Mouse (Mus musculus) MEL (cell line): ENCODE results near the gene Snrnp70. TPM values are rescaled to one million over a fixed set of nuclear protein-coding genes. Genes with fewer than 3 reads are reported as not detected.

Source experiments
- DNase-seq: peaks from one replicate; pipeline ENCODE4 v3.0.0; 2011; ENCODE audit warnings: low read depth, low spot score
- H3K27ac ChIP-seq: 2 replicates; pipeline ENCODE4 v1.5.1; 2012; ENCODE audit warnings: low read depth, mild to moderate bottlenecking, control low read depth, low read length, moderate library complexity; ENCODE audit not compliant: control insufficient read depth
- H3K27me3 ChIP-seq, 2 experiments: fragments of 150-350 bp in 1 of 2; sonication (generic) in 1 of 2; 2 replicates each; pipeline ENCODE4 v1.6.1; 2012; ENCODE audit warnings: low read length in 2 of 2, mild to moderate bottlenecking in 2 of 2, improper control_type of control experiment in 1 of 2, moderate library complexity in 1 of 2; ENCODE audit not compliant: insufficient read depth in 2 of 2, control insufficient read depth in 1 of 2
- H3K36me3 ChIP-seq, 2 experiments: 2 replicates each; pipeline ENCODE4 v1.6.1; 2012 to 2014; ENCODE audit warnings: low read length in 2 of 2, improper control_type of control experiment in 1 of 2, inconsistent platforms in 1 of 2, mild to moderate bottlenecking in 1 of 2; ENCODE audit not compliant: insufficient read depth in 2 of 2, control insufficient read depth in 1 of 2
- H3K4me1 ChIP-seq, 2 experiments: fragments of 150-350 bp in 1 of 2; sonication (generic) in 1 of 2; 2 replicates each; pipeline ENCODE4 v1.6.1; 2012; ENCODE audit warnings: low read length in 2 of 2, improper control_type of control experiment in 1 of 2, mild to moderate bottlenecking in 1 of 2; ENCODE audit not compliant: insufficient read depth in 2 of 2, control insufficient read depth in 1 of 2
- H3K4me3 ChIP-seq, 2 experiments: fragments of 150-350 bp in 1 of 2; sonication (generic) in 1 of 2; 2 replicates each; pipeline ENCODE4 v1.5.1; 2012; ENCODE audit warnings: low read depth in 2 of 2, low read length in 2 of 2, mild to moderate bottlenecking in 2 of 2, moderate library complexity in 2 of 2, control low read depth in 1 of 2, improper control_type of control experiment in 1 of 2; ENCODE audit not compliant: control insufficient read depth in 1 of 2, insufficient read depth in 1 of 2
- H3K79me2 ChIP-seq: 2 replicates; pipeline ENCODE4 v1.6.1; 2012; ENCODE audit warnings: mild to moderate bottlenecking, low read length, moderate library complexity; ENCODE audit not compliant: control insufficient read depth, poor library complexity, insufficient read depth
- H3K9ac ChIP-seq: 2 replicates; pipeline ENCODE4 v1.6.1; 2012; ENCODE audit warnings: low read depth, mild to moderate bottlenecking, control low read depth, low read length, moderate library complexity; ENCODE audit not compliant: control insufficient read depth, poor library complexity, severe bottlenecking
- H3K9me3 ChIP-seq: fragments of 150-350 bp; sonication (generic); replicated peaks from 2 replicates; pipeline ENCODE4 v1.6.1; 2012; ENCODE audit warnings: mild to moderate bottlenecking, low read length, improper control_type of control experiment, moderate library complexity; ENCODE audit not compliant: insufficient read depth
- BHLHE40 ChIP-seq: IDR thresholded peaks from 2 replicates; pipeline ENCODE4 v1.6.1; 2012; ENCODE audit warnings: low read depth, mild to moderate bottlenecking, inconsistent platforms, low read length, improper control_type of control experiment, borderline replicate concordance
- CHD1 ChIP-seq: IDR thresholded peaks from 2 replicates; pipeline ENCODE4 v1.6.1; 2012; ENCODE audit warnings: low read depth, mild to moderate bottlenecking, inconsistent platforms, low read length, improper control_type of control experiment
- ETS1 ChIP-seq: IDR thresholded peaks from 2 replicates; pipeline ENCODE4 v1.6.1; 2012; ENCODE audit warnings: low read depth, mild to moderate bottlenecking, inconsistent platforms, low read length, improper control_type of control experiment, moderate library complexity
- GABPA ChIP-seq: IDR thresholded peaks from 2 replicates; pipeline ENCODE4 v1.6.1; 2012; ENCODE audit warnings: low read depth, mild to moderate bottlenecking, inconsistent platforms, low read length, improper control_type of control experiment, moderate library complexity
- HCFC1 ChIP-seq: IDR thresholded peaks from 2 replicates; pipeline ENCODE4 v1.6.1; 2012; ENCODE audit warnings: low read depth, mild to moderate bottlenecking, inconsistent platforms, low read length, improper control_type of control experiment, moderate library complexity
- MAX ChIP-seq: IDR thresholded peaks from 2 replicates; pipeline ENCODE4 v1.6.1; 2011; ENCODE audit warnings: low read length, improper control_type of control experiment
- NELFE ChIP-seq: IDR thresholded peaks from 2 replicates; pipeline ENCODE4 v1.6.1; 2011; ENCODE audit warnings: low read depth, low read length, improper control_type of control experiment
- POLR2A ChIP-seq, 2 experiments: IDR thresholded peaks; 2 replicates each; pipeline ENCODE4 v1.6.1; 2011 to 2012; ENCODE audit warnings: low read length in 2 of 2, mild to moderate bottlenecking in 2 of 2, control low read depth in 1 of 2, improper control_type of control experiment in 1 of 2, low read depth in 1 of 2, moderate library complexity in 1 of 2; ENCODE audit not compliant: control insufficient read depth in 1 of 2, insufficient read depth in 1 of 2, poor library complexity in 1 of 2
- RAD21 ChIP-seq: IDR thresholded peaks from 2 replicates; pipeline ENCODE4 v1.6.1; 2011; ENCODE audit warnings: mild to moderate bottlenecking, low read depth, low read length, improper control_type of control experiment
- SIN3A ChIP-seq: IDR thresholded peaks from 2 replicates; pipeline ENCODE4 v1.6.1; 2012; ENCODE audit warnings: low read length, improper control_type of control experiment, inconsistent platforms
- TAL1 ChIP-seq: IDR thresholded peaks from 2 replicates; pipeline ENCODE4 v1.6.1; 2012; ENCODE audit warnings: mild to moderate bottlenecking, inconsistent platforms, low read length, moderate library complexity, mixed read lengths
- UBTF ChIP-seq: IDR thresholded peaks from 2 replicates; pipeline ENCODE4 v1.6.1; 2012; ENCODE audit warnings: low read depth, mild to moderate bottlenecking, inconsistent platforms, low read length, improper control_type of control experiment, moderate library complexity, borderline replicate concordance; ENCODE audit not compliant: insufficient read depth
- ZMIZ1 ChIP-seq: IDR thresholded peaks from 2 replicates; pipeline ENCODE4 v1.6.1; 2012; ENCODE audit warnings: low read depth, mild to moderate bottlenecking, inconsistent platforms, low read length, improper control_type of control experiment, moderate library complexity
- ZNF384 ChIP-seq: IDR thresholded peaks from 2 replicates; pipeline ENCODE4 v1.6.1; 2012; ENCODE audit warnings: low read depth, mild to moderate bottlenecking, inconsistent platforms, low read length, improper control_type of control experiment
- polyA plus RNA-seq, 2 experiments: library from polyadenylated mRNA; stranded (reverse) in 1 of 2; unstranded in 1 of 2; fragments of >175 nt in 1 of 2; fragments of >200 nt in 1 of 2; gene quantifications; 2 replicates each; pipeline versions ENCODE4 v1.2.1 to v1.2.4; 2012; ENCODE audit warnings: low replicate concordance in 2 of 2, low read depth in 1 of 2; ENCODE audit not compliant: insufficient read length in 2 of 2, insufficient read depth in 1 of 2, missing spikeins in 1 of 2
- total RNA-seq: library from RNA; depleted of rRNA; stranded (reverse); fragments of 300-350 nt; gene quantifications from 2 replicates; pipeline ENCODE4 v1.2.3, GENCODE M21; 2012

Gene Snrnp70
- total and polyA plus RNA-seq, 3 experiments: 272 to 1,478 (median 588) TPM

DNA sequence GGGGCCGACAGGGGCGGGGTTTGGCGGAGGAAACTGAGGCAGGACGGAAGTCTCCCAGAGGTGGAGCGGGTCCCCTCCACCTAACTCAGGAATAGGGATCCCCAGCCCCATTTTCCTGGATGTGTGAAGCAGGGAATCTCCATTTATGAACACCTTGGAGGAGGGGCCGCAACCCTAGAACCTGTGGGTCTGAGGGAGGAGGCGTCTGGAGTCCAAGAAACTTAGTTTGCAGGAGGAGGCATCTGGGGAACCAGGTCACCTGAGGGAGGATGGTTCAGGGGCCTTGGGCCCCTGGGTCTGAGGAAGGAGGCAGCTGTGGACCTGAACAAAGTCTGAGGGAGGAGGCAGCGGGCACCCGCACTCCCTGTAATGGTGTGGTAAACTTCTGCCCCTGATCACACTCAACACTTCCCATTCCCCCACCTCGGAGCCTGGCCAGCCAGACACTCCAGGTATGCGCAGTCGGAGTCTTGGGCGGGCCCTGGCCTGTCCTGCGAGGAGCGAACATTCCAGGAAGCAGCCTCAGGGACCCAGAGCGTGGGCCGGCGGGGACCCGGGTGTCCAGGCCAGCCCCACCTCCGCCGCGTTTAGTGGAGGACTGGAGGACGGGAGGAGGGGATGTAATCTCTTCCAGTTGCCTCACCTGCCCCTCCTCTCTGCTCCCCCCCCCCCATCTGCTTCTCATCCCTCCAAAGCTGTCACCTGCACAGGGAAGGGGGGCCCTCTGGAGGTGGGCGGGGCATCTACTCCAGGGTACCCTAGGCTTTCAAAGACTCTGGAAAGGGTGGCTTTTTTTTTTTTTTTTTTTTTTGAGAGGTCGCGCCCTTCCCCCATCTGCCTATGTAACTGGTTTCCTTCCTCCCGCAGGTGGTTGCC lies 18.6 kb upstream of the Snrnp70 start:
- Histone ChIP-seq H3K27ac (no peak overlapping the region), H3K9ac (peak overlapping the region; percentile 71), H3K4me1 (peaks cover 6 to 7% of the 10 kb centered on the region in 2 experiments; a peak in 2 of 4 replicates), H3K27me3 (peaks cover 0 to 3% of the 10 kb centered on the region in 2 experiments; a peak in 2 of 4 replicates), H3K9me3 (no peaks in the 10 kb centered on the region), H3K4me3 (peak overlapping the region; percentile 69 to 100), H3K36me3 (no peaks in the 10 kb centered on the region; a peak in 1 of 4 replicates), H3K79me2 (no peaks in the 10 kb centered on the region; the same call in 1 of the 2 replicates)
- TF ChIP-seq POLR2A (IDR thresholded peaks at IDR 0.05; ENCODE audit: control insufficient read depth in 1 of 2, insufficient read depth in 1 of 2, low read depth in 1 of 2, low read length in 2 of 2, poor library complexity in 1 of 2) (peak in 1 of 2 experiments; percentile 61; a peak in 3 of 4 replicates), HCFC1 (0 out of 2 replicates have a peak, but pooled peaks have one; percentile 48), NELFE (peak; percentile 50), RAD21 (no peak), ZNF384 (peak; percentile 89)
- DNase-seq: no peak

DNA sequence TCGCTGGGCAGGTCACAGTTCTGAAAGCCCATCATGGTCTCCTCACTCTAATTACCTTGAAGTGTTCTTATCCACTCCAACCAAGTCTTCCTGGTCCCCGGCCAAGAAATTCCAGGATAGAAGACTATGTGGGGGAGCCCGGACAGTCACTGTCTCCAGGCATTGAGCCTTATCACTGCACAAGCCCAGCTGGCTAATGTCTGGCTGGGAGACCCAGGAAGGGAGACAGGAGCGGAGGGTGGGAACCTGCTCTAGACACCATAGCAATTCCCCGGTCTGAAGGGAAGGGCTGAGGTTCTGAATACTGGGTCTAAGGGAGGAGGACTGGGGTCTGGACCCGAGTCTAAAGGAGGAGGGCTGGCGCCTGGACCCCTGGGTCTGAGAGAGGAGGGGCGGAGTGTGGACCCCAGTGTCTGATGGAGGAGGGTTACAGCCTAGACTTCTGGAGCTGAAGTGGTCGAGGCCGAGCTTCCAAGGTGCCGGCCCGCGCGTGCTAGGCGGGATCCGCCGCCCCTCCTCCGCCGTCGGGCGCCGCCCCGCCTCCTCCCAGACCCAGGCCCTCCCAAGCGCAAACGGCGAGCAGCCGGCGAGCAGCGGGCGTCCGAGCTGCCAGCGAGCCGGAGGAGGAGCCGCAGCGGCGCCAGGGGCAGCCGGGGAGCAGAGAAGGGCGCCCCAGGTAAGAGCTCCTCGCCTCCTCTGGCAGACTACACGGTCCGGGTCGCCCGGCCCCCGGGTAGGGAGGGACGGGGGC lies 17.7 kb upstream of the Snrnp70 start, which contains the start of gene Ntf5:
TSS of gene Ntf5 (plus strand) at position 583 of the 751 bp plus-strand sequence.
- Histone ChIP-seq H3K27me3 (peaks cover 0 to 3% of the 10 kb centered on the region in 2 experiments; a peak in 2 of 4 replicates), H3K79me2 (no peaks in the 10 kb centered on the region; the same call in 1 of the 2 replicates), H3K36me3 (no peaks in the 10 kb centered on the region; a peak in 1 of 4 replicates), H3K9me3 (no peaks in the 10 kb centered on the region), H3K4me1 (peaks cover 6 to 7% of the 10 kb centered on the region in 2 experiments; a peak in 2 of 4 replicates), H3K4me3 (peak within 1 kb of the TSS; percentile 69 to 100), H3K9ac (peak within 1 kb of the TSS; percentile 71), H3K27ac (no peak within 1 kb of the TSS)
- DNase-seq: peak; percentile 63
- TF ChIP-seq SIN3A (peak; percentile 27), MAX (no peak), UBTF (0 out of 2 replicates have a peak, but pooled peaks have one; percentile 40)

DNA sequence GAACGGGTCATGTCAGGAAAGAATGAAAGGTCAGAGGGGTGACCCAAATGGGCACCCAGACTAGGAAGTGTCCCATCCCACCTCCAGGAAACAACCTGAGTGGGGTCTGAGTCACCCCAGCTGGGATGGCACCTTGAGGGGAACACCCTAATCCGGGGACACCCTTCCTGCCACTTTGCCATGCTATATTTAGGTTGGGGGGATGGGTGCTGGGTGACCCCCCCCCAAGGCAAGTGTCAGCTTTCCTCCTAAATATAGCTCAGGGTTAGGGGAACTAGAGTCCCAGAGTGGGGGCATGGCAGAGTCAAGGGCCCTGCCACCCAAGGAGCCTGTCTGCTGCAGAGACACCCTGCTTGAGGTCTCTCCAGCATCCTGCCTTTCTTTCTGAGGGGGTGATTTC lies 16.9 kb upstream of the Snrnp70 start:
- H3K27ac ChIP-seq: no peak overlapping the region
- TF ChIP-seq TAL1 (no peak), ZMIZ1 (no peak), CHD1 (no peak), GABPA (no peak), ETS1 (no peak), BHLHE40 (no peak)
- no peak overlapping the region for H3K4me3 ChIP-seq
- H3K27me3 ChIP-seq: peaks cover 0 to 3% of the 10 kb centered on the region in 2 experiments; a peak in 2 of 4 replicates
- H3K4me1 ChIP-seq: peaks cover 6 to 7% of the 10 kb centered on the region in 2 experiments; a peak in 2 of 4 replicates
- H3K36me3 ChIP-seq: no peaks in the 10 kb centered on the region; a peak in 1 of 4 replicates
- no peaks in the 10 kb centered on the region for H3K9me3 ChIP-seq
- no peak for DNase-seq
- no peak overlapping the region for H3K9ac ChIP-seq
- H3K79me2 ChIP-seq: no peaks in the 10 kb centered on the region; the same call in 1 of the 2 replicates
